Mouse (Mus musculus): ENCODE measurements around the gene Utp11.

- TF ChIP-seq CTCF (IDR thresholded peaks at IDR 0.05) (no peak), EP300 (IDR thresholded peaks at IDR 0.05) (no peak)
Observed at GRCm38 (mm10) chr4:124699791-124700190, 6.4 kb upstream of the Utp11 start.
